In the genomic region with DNA sequence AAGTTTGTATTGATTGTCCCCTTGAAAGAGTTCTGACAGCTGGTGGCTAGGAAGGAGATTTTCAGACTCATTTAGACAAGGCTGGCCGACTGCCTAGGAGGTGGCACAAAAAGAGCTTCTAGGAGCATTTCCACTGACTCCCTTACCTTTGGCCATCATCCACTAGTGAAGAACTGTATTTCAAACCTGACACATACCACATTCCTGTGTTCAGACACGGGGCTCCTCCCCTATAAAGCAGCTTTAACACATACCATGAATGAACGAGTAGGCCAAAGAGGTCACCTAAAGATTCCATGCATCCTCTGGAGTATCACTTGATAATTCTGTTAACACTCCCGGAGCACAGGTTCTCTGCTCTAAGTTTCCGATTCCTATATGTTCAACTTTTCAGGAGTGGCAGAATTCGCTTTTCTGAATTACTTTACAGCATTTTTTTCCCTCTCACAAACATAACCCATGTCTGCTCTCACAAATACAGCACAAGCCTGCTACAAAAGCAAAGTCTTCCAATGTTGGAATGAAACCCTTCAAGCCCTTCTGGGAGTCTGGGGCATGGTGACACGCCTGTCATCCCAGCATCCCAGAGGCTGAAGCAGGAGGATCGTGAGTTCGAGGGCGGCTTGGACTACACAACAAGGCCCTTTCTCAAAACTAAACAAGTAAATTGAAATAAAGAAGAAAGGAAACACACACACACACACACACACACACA, we compare ENCODE assay signal across 7 mouse cellular contexts. TPM values are rescaled to one million over a fixed set of nuclear protein-coding genes. Genes with fewer than 3 reads are reported as not detected.
DNase-seq lines count a peak whose midpoint lies in the region; ATAC-seq and TF ChIP-seq lines count a peak whose summit lies in the region.

No protein-coding gene starts in this region.

- 11% methylated on average over 10 of the region's 10 CpGs for WGBS in kidney, postnatal 0 days
- 28% methylated on average over 10 of the region's 10 CpGs for WGBS in midbrain, embryonic 13.5 days

- H3K9me3 ChIP-seq in erythroblast, embryonic 14.5 days (ENCODE audit: control insufficient read depth, low read length), result no peaks in the 10 kb centered on the region
- H3K9me3 ChIP-seq in kidney, postnatal 0 days (replicated peaks; ENCODE audit: low read length), result no peaks in the 10 kb centered on the region
- no peaks in the 10 kb centered on the region for H3K9me3 ChIP-seq in midbrain, embryonic 13.5 days

- H3K4me3 ChIP-seq in brown adipose tissue, adult 24 weeks (ENCODE audit: insufficient read depth, low read depth, low read length), result peak overlapping the region; percentile 99
- peak overlapping the region; percentile 92 for H3K4me3 ChIP-seq in erythroblast, embryonic 14.5 days (replicated peaks)
- H3K4me3 ChIP-seq in kidney, postnatal 0 days (replicated peaks; ENCODE audit: low read depth, low read length), result peak overlapping the region; percentile 60
- peak overlapping the region; percentile 66 for H3K4me3 ChIP-seq in midbrain, embryonic 13.5 days (replicated peaks)

- peak; percentile 45 for DNase-seq in retina, postnatal 1 day
- DNase-seq in retina, embryonic 14.5 days (ENCODE audit: low spot score), result no peak
- DNase-seq in kidney, postnatal 0 days (ENCODE audit: low spot score), result peak; percentile 48
- DNase-seq in spleen, postnatal 14 days (ENCODE audit: low spot score in 2 of 2), result no peak

- H3K36me3 ChIP-seq in erythroblast, embryonic 14.5 days (ENCODE audit: control insufficient read depth), result peaks cover 9% of the 10 kb centered on the region
- peaks cover 5% of the 10 kb centered on the region; the same call in 1 of the 2 replicates for H3K36me3 ChIP-seq in kidney, postnatal 0 days (ENCODE audit: insufficient read depth, low read length)
- peaks cover 8% of the 10 kb centered on the region for H3K36me3 ChIP-seq in midbrain, embryonic 13.5 days

- no peaks in the 10 kb centered on the region for H3K27me3 ChIP-seq in erythroblast, embryonic 14.5 days (ENCODE audit: control insufficient read depth)
- H3K27me3 ChIP-seq in kidney, postnatal 0 days (ENCODE audit: insufficient read depth, low read length), result no peaks in the 10 kb centered on the region
- H3K27me3 ChIP-seq in midbrain, embryonic 13.5 days, result no peaks in the 10 kb centered on the region

- peak overlapping the region; percentile 65 for H3K9ac ChIP-seq in kidney, postnatal 0 days (ENCODE audit: low read depth, low read length)
- peak overlapping the region; percentile 74 for H3K9ac ChIP-seq in midbrain, embryonic 13.5 days (replicated peaks)

- no peak for TF ChIP-seq CTCF in kidney, postnatal 0 days (IDR thresholded peaks at IDR 0.05; ENCODE audit: low read depth)

- peak overlapping the region; percentile 67 for H3K4me2 ChIP-seq in kidney, postnatal 0 days (ENCODE audit: low read length)
- peak overlapping the region; percentile 65 for H3K4me2 ChIP-seq in midbrain, embryonic 13.5 days (replicated peaks)

- peaks cover 3% of the 10 kb centered on the region; the same call in 1 of the 2 replicates for H3K4me1 ChIP-seq in brown adipose tissue, adult 24 weeks (ENCODE audit: control insufficient read depth, insufficient read depth, insufficient read length, low read length)
- H3K4me1 ChIP-seq in erythroblast, embryonic 14.5 days (ENCODE audit: control insufficient read depth), result peaks cover 28% of the 10 kb centered on the region
- peaks cover 11% of the 10 kb centered on the region; the same call in 1 of the 2 replicates for H3K4me1 ChIP-seq in kidney, postnatal 0 days (replicated peaks; ENCODE audit: insufficient read depth, low read length)
- peaks cover 11% of the 10 kb centered on the region for H3K4me1 ChIP-seq in midbrain, embryonic 13.5 days (replicated peaks)

- ATAC-seq in kidney, postnatal 0 days (replicated peaks; ENCODE audit: low FRiP score, low read depth), result peak; percentile 52
- ATAC-seq in midbrain, embryonic 13.5 days, result peak; percentile 37

- H3K27ac ChIP-seq in brown adipose tissue, adult 24 weeks (replicated peaks; ENCODE audit: low read depth, low read length), result peak overlapping the region; percentile 85
- peak overlapping the region; percentile 55 for H3K27ac ChIP-seq in kidney, postnatal 0 days
- H3K27ac ChIP-seq in midbrain, embryonic 13.5 days, result peak overlapping the region; percentile 25; the same call in 1 of the 2 replicates

RNA-seq across cellular contexts. Expression of a gene that starts 0.6 kb away (rescaled TPM):
- polyA plus RNA-seq in brown adipose tissue, adult 24 weeks (2012; ENCODE audit: insufficient read depth, insufficient read length, missing spikeins), result 15.9 and 18.5 TPM in 2 replicates
- 0.17 and 0.18 TPM in 2 replicates for polyA plus RNA-seq in erythroblast, embryonic 14.5 days (2012)
- 68.1 and 71.8 TPM in 2 replicates for polyA plus RNA-seq in kidney, postnatal 0 days (2015; fragmentation: Nextera tagmentation; extraction: Ambion mirVana)
- 49.0 and 54.4 TPM in 2 replicates for polyA plus RNA-seq in midbrain, embryonic 13.5 days (2015; fragmentation: Nextera tagmentation; extraction: Ambion mirVana)

RNA-seq across cellular contexts. Expression of a gene that starts 45.3 kb away (rescaled TPM):
- polyA plus RNA-seq in brown adipose tissue, adult 24 weeks (2012; ENCODE audit: insufficient read depth, insufficient read length, missing spikeins), result not detected in 2 replicates
- polyA plus RNA-seq in erythroblast, embryonic 14.5 days (2012), result not detected in 2 replicates
- polyA plus RNA-seq in kidney, postnatal 0 days (2015; fragmentation: Nextera tagmentation; extraction: Ambion mirVana), result 0.20 and 0.29 TPM in 2 replicates
- polyA plus RNA-seq in midbrain, embryonic 13.5 days (2015; fragmentation: Nextera tagmentation; extraction: Ambion mirVana), result not detected in 2 replicates

Comparison
In these comparisons a context has a peak if more than half of its experiments do, and no peak if none do; other contexts are left out.
1. DNase-seq: peak in retina, postnatal 1 day (single experiment) and kidney, postnatal 0 days (single experiment); none in retina, embryonic 14.5 days (single experiment) and spleen, postnatal 14 days (0 of 2).
2. H3K27ac ChIP-seq: peak in every context shown above with its lines; median percentile 85 in brown adipose tissue, adult 24 weeks; 55 in kidney, postnatal 0 days; 25 in midbrain, embryonic 13.5 days.
3. RNA of a gene that starts 0.6 kb away (polyA plus RNA-seq): 68.1 to 71.8 TPM in kidney, postnatal 0 days, 49.0 to 54.4 TPM in midbrain, embryonic 13.5 days and 15.9 to 18.5 TPM in brown adipose tissue, adult 24 weeks; 0.17 to 0.18 TPM in erythroblast, embryonic 14.5 days; every median in the first group is over 10 times any median in the second.
4. Peak in every context shown above with its lines, with median percentiles within 50 percentile points of each other: H3K4me3 ChIP-seq.